Mouse (Mus musculus) urinary bladder, postnatal 25 days (tissue): ENCODE results near the gene Auts2.

Experiments used
- DNase-seq: peaks from one replicate; pipeline ENCODE4 v3.0.0; 2022; ENCODE audit warnings: low spot score

Auts2 gene

GRCm38 (mm10) chr5:132391831-132392763, 151.0 kb downstream of the Auts2 start:
- no peak for DNase-seq

- no peak for DNase-seq
Observed at GRCm38 (mm10) chr5:132388746-132389145, 154.4 kb downstream of the Auts2 start.

- DNase-seq: no peak
Observed at GRCm38 (mm10) chr5:132385244-132385855, 157.8 kb downstream of the Auts2 start.

DNA sequence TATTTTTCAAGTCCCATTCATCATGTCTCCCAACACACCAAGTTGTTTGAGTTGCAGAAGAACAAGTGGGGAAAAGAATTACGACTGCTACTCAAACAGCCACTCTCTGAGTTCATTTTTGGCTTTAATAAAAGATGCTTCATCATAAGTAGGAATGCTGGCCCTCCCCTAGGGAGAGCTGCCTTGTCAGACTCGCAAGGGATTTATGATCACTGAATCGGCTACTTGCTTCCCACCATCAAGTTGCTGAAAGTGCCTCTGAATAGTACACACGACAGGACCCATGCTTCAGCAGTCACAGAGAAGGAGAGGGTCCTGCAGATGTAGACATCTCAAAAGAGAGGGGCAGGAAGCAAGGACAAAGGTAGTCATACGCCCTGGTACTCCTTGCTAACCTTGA, 162.9 kb downstream of the Auts2 start:
- DNase-seq: no peak

DNA sequence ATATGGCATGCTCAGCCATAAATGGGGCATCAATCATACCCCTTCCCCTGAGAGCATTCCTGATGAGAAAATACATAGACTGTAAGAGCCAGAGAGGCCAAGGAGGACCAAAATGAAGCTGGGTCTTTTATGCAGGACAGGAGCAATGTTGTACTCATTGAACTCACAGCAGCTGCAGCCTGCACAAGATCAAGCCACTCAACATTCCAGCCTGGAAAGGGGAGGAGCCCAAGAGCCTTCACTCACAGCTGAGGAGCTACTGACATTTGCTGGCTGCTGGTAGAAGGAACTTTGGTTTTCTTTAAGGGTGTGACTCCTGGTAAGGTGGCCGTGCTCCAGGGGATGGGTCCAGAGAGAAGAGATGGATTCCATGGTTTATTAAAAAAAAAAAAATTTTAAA, 164.2 kb downstream of the Auts2 start:
- DNase-seq: no peak

DNA sequence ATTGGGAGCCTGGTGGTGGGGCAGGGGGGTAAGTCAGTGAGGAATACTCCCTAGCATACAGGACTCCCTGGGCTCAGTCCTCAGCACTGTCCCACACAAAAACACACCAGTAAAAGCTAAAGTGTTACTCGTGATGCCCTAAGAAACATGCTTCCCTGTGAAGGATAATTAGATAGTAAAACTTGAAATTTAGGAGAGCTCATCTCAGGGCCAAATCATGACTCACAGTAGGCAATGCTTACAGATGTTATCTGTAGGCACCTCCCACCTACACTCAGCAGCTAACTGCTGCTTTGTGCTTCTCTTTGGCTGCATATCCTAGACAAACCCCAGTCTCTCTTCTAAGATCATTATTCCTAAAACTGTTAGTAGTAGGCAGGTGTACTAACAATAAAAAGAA, 168.0 kb downstream of the Auts2 start:
- no peak for DNase-seq

DNA sequence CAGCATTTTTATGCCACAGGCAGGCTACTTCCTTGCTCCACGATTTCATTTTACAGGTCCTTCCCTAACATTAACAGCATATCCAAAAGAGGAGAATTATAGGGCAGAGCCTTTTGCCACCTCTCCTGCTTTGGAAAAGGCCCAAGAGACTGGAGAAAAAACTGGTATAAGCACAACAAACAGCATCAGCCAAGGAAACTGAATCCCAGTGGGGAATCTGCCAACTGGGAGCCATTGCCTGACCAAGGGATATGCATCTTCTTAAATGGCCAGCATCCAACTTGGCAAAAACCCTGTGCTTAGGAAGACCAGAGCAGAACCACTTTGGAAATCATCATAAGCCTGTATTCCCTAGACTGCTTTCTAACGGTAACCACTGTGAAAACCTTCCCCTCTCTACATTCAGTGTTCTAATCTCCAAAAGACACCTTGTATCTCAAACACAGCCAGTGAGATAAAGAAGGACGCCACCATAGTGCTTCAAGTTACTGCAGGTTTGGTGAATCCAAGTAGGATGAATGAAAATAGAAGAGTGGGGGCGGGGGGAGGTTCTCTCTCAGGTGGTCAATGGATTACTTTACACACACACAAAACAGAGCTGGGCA, 169.6 kb downstream of the Auts2 start:
- DNase-seq: no peak

DNA sequence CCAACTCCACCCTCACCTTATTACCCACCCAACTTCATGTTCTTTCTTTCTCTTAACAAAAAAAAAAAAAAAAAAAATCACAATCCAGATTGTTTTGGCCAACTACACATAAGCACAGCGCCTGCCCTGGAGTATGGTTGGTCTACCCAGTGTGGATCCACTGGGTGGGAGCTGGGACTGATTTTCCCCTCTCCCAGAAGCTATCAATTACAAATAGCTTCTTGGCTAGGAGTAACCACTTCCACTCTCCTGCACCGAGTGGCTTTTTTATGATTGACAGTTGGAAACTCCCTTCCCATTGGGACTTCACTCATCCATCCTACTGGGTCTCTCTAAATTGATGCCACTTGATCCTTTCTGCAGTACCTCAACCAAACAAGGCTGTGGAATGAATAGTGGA, 170.5 kb downstream of the Auts2 start:
- no peak for DNase-seq

- no peak for DNase-seq
Observed at GRCm38 (mm10) chr5:132368678-132369088, 174.5 kb downstream of the Auts2 start.

DNA sequence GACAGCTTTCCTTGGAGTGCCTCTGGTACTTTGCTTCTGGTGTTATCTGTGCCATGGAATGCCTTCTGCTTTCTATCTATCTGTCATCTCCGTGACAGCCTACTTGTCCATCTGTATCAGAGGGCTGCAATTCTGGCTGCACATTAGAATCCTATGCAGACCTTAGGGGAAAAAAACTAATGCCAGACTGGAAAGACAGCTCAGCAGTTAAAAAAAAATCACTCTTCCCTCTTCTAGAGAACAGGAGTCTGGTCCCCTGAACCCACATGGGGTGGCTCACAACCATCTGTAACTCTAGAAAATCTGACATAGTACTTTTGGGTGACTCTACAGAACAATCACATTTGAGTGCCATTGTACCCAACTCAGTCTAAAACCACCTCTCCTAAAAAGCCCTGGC, 181.9 kb downstream of the Auts2 start:
- DNase-seq: no peak

DNA sequence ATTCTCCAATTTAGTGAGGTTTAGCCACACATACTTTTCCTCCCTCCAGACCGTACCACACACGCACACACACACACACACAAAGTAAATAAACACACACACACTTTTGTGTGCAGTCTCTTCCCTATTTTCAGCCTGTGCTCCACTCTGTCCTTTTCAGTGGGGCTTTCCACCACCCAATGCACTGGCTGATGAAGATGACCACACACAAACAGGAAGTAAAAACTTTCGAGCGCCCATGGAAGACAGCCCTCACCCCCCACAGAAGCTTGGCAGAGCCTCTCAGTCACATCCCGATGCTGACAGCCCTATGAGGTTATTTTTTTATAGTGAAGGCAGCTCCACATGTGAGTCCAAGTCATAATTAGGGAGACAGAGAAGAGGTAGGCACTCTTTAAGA, 185.4 kb downstream of the Auts2 start:
- no peak for DNase-seq

DNA sequence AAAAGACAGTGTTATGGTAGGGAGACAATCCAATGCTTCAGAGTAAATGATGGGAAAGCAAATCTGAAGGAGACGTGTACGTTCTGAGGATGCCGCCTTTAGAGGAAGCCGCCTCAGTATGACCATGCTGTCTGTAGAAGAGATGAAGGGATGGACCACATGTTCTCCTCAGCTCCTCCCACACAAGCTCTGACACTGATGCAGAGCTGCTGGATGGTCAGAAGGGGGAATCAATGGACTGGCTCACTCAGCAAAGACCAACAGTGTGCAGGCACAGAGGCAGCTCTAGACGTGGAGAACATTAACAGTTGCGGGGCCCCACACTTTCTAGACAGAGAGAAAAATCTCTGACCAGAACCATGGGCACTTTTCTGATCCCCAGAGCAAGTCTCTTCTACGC, 187.2 kb downstream of the Auts2 start:
- DNase-seq: no peak

DNA sequence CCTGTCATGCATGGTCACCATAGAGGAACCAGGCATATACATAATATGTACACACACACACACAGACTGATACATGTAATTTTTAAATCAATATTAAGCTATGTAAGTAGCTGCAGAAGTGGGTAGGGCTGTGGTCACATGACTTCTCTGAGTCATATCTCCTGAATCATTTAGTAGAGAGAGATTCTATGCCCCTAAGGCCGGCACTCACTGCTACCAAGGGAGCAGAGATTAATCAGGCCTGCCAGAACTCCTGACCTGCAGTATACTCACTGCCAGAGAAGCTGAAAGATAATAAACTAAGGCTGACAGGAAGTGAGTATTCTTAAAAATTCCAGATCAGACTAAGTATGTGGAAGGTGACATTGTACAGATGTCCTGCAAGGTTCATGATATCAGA, 190.7 kb downstream of the Auts2 start:
- no peak for DNase-seq

DNA sequence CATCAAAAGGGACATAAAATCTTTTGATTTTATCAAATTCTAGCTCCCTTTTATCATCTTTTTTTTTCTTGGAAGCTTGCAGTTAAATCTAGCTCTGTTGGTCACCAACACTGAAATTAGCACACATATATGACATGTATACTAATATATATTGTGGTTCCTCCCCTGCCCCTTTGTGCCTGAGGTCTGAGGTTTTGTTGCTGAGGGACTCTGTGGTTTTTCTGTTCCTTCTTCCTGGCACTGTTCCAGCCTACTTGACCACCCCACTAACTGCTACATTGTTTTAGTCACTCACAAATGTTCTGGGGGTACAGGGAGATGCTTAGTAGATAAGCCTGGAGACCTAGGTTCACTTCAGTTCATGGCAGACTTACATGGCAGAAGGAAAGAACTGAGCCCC, 192.0 kb downstream of the Auts2 start:
- DNase-seq: no peak

- DNase-seq: no peak
Observed at GRCm38 (mm10) chr5:132341315-132341714, 201.8 kb downstream of the Auts2 start.

- DNase-seq: no peak
Observed at GRCm38 (mm10) chr5:132337677-132338076, 205.5 kb downstream of the Auts2 start.

GRCm38 (mm10) chr5:132335719-132336118, 207.4 kb downstream of the Auts2 start:
- DNase-seq: no peak

DNA sequence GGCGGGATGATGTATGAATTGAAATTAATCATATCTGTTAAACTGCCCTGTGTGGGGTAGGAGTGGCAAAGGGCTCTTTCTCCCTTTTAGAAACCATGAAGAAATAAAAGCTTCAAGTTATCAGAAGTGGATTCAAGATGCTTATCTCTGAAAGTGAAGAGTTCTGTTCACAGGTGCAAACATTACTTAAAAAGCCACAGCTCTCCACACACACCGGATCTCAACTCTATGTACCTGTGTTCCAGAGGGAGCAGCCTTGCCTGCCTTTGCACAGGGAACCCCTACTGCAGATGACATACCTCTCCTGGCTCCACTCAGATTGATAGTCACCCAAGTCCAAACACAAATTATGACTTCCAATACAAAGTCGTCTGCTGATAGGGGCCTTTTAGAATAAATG, 208.3 kb downstream of the Auts2 start:
- DNase-seq: no peak

DNA sequence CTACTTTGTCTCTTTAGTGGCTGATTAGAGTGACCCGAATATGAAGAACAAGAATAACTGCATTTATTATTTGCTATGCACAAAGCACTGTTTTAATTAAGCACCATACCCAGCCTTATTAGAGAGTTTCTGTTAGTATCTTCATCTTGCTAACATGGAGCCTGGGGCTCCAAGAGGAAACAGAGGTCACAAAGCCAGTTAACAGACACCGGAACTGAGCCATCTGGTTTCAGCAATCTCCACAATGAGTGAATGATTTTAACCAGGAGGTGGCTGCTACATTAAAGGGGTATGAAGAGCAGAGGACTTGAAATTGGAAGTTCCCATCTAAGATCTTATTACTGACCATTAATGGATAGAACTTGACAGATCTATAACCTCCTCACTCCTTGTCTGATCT, 209.4 kb downstream of the Auts2 start:
- no peak for DNase-seq

GRCm38 (mm10) chr5:132332521-132332920, 210.6 kb downstream of the Auts2 start:
- DNase-seq: no peak

DNA sequence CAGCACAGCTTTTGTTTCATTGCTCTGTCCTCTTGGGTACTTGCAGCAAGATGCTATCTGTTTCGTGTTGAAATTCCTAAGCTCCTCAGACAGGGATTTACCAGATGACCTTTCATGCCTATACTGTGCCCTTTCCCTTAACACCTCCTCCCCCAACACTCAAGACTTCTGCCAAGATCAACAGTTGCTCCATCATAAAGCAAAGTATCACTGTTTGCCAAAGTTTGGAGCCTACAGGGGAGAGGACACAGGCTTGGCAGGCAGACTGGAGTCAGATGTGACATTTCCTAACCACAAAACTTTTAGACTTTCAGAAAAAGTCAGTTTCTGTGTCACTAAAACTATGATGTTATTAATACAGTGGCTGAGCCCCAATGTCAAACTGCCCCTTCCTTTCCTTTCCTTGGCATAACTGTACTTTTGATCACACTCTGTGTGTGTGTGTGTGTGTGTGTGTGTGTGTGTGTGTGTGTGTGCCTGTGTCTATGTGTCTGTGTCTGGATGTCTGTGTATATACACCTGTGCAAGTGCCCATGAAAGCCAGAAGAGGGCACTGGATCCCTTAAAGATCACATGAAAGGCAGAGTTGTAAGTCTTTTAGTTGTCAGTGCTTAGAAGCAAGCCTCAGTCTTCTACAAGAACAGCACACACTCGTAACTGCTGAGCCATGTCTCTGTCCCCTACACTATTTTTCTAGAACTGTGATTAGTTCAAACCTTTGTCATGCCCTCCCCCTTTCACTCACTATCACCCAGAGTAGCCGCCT, 213.8 kb downstream of the Auts2 start:
- no peak for DNase-seq

GRCm38 (mm10) chr5:132324246-132324883, 218.8 kb downstream of the Auts2 start:
- DNase-seq: no peak
